Mouse (Mus musculus) liver, embryonic 11.5 days (tissue): ENCODE measurements around the gene Cmtm2a. TPM values are rescaled to one million over a fixed set of nuclear protein-coding genes. Genes with fewer than 3 reads are reported as not detected.

Source experiments
- polyA plus RNA-seq: library from polyadenylated mRNA; unstranded; fragments of >200 nt; fragmentation: Nextera tagmentation; extraction: Ambion mirVana; gene quantifications from 2 replicates; pipeline ENCODE4 v1.2.1, GENCODE M21; 2014

Cmtm2a gene
- polyA plus RNA-seq, 1 experiment from 2014 or later = not detected

Other genes with a start within 250 kb of the Cmtm2a start
- gene Cdh5, start 191.6 kb downstream of the Cmtm2a start, polyA plus RNA-seq = 17.1 and 19.3 TPM in 2 replicates
- gene Bean1, start 122.7 kb downstream of the Cmtm2a start, polyA plus RNA-seq = 0.09 and 0.10 TPM in 2 replicates
- 13.8 and 16.3 TPM in 2 replicates for gene Tk2, start 44.6 kb downstream of the Cmtm2a start, polyA plus RNA-seq
- gene Cklf, start 42.3 kb downstream of the Cmtm2a start, polyA plus RNA-seq = 27.9 and 32.5 TPM in 2 replicates
- not detected in 2 replicates for gene Gm45711, start 16.9 kb upstream of the Cmtm2a start, polyA plus RNA-seq
- not detected in 2 replicates for gene Cmtm1, start 17.0 kb upstream of the Cmtm2a start, polyA plus RNA-seq
- not detected in 2 replicates for gene Gm11020, start 28.4 kb upstream of the Cmtm2a start, polyA plus RNA-seq
- gene Cmtm2b, start 29.0 kb upstream of the Cmtm2a start, polyA plus RNA-seq = not detected in 2 replicates
- gene Cmtm3, start 46.2 kb upstream of the Cmtm2a start, polyA plus RNA-seq = 62.4 and 65.0 TPM in 2 replicates
- gene Cmtm4, start 102.6 kb upstream of the Cmtm2a start, polyA plus RNA-seq = 1.2 and 1.3 TPM in 2 replicates
- 31.4 and 33.1 TPM in 2 replicates for gene Dync1li2, start 149.9 kb upstream of the Cmtm2a start, polyA plus RNA-seq
- gene Terb1, start 216.7 kb upstream of the Cmtm2a start, polyA plus RNA-seq = 0.05 TPM in 1 of 2 replicates, not detected in the other
- 77.3 and 77.7 TPM in 2 replicates for gene Nae1, start 241.5 kb upstream of the Cmtm2a start, polyA plus RNA-seq
- 2.1 and 2.3 TPM in 2 replicates for gene Car7, start 241.5 kb upstream of the Cmtm2a start, polyA plus RNA-seq